Mouse (Mus musculus): ENCODE data around the gene Stk39. TPM values are rescaled to one million over a fixed set of nuclear protein-coding genes. Genes with fewer than 3 reads are reported as not detected.

The Stk39 gene
- polyA plus RNA-seq, 1 experiment from 2014 or later = 39.0 TPM

DNA sequence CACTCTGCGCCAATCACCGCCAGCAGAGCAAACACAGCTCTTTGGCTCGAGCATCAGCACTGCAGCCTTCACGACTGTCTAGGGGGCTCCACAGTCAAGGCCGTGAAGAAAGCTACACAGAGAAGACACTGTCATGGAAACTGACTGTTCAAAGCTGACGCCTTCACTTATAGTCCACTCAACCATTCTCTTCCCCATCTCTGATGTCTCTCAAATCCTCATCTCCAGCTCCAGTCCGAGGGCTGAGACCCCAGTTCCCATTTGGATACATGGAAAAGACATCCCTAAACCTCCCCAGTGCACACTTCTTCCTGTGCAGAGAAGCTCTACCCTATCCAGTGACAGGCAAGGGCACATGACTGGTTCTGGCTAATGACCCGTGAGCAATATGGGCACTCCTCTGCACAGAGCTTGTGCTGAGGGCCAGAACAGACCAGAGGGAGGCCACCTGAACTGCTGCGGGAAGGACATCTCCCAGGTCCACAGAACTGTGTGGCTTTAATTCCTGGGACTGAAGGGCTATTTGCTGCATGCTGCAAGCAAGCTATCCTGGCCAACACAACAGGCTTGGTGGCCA, 38.2 kb downstream of the Stk39 start:
- no peak overlapping the region for H3K4me2 ChIP-seq (ENCODE audit: low read length)
- ATAC-seq (ENCODE audit: low FRiP score, low TSS enrichment) (no peak), DNase-seq (no peak)
- H3K4me3 ChIP-seq (replicated peaks; ENCODE audit: low read depth, low read length) = no peak overlapping the region
- H3K9me3 ChIP-seq (ENCODE audit: control insufficient read depth, low read length) = no peaks in the 10 kb centered on the region
- peaks cover 14% of the 10 kb centered on the region; the same call in 1 of the 2 replicates for H3K4me1 ChIP-seq (ENCODE audit: control insufficient read depth, insufficient read depth, low read length)
- H3K36me3 ChIP-seq (ENCODE audit: control insufficient read depth, insufficient read depth, low read length) = no peaks in the 10 kb centered on the region
- no peak overlapping the region for H3K9ac ChIP-seq (replicated peaks; ENCODE audit: low read length)
- H3K27ac ChIP-seq (replicated peaks; ENCODE audit: low read depth, low read length) = no peak overlapping the region
- H3K27me3 ChIP-seq (ENCODE audit: control insufficient read depth, insufficient read depth, low read length) = no peaks in the 10 kb centered on the region
- WGBS = 83% methylated on average over 9 of the region's 9 CpGs

GRCm38 (mm10) chr2:68432834-68433233, 39.2 kb downstream of the Stk39 start:
- Histone ChIP-seq H3K4me2 (ENCODE audit: low read length) (no peak overlapping the region), H3K27me3 (ENCODE audit: control insufficient read depth, insufficient read depth, low read length) (no peaks in the 10 kb centered on the region), H3K9me3 (ENCODE audit: control insufficient read depth, low read length) (no peaks in the 10 kb centered on the region), H3K27ac (replicated peaks; ENCODE audit: low read depth, low read length) (no peak overlapping the region), H3K4me3 (replicated peaks; ENCODE audit: low read depth, low read length) (no peak overlapping the region), H3K9ac (replicated peaks; ENCODE audit: low read length) (no peak overlapping the region), H3K36me3 (ENCODE audit: control insufficient read depth, insufficient read depth, low read length) (no peaks in the 10 kb centered on the region), H3K4me1 (ENCODE audit: control insufficient read depth, insufficient read depth, low read length) (peaks cover 14% of the 10 kb centered on the region; the same call in 1 of the 2 replicates)
- ATAC-seq (ENCODE audit: low FRiP score, low TSS enrichment) (no peak), DNase-seq (no peak)
- 70% methylated on average over 4 of the region's 4 CpGs for WGBS

GRCm38 (mm10) chr2:68431024-68431962, 40.8 kb downstream of the Stk39 start:
- Histone ChIP-seq H3K27ac (replicated peaks; ENCODE audit: low read depth, low read length) (no peak overlapping the region), H3K4me2 (ENCODE audit: low read length) (no peak overlapping the region), H3K9ac (replicated peaks; ENCODE audit: low read length) (no peak overlapping the region), H3K9me3 (ENCODE audit: control insufficient read depth, low read length) (no peaks in the 10 kb centered on the region), H3K4me3 (replicated peaks; ENCODE audit: low read depth, low read length) (no peak overlapping the region), H3K36me3 (ENCODE audit: control insufficient read depth, insufficient read depth, low read length) (no peaks in the 10 kb centered on the region), H3K4me1 (ENCODE audit: control insufficient read depth, insufficient read depth, low read length) (peaks cover 14% of the 10 kb centered on the region; the same call in 1 of the 2 replicates), H3K27me3 (ENCODE audit: control insufficient read depth, insufficient read depth, low read length) (no peaks in the 10 kb centered on the region)
- ATAC-seq (ENCODE audit: low FRiP score, low TSS enrichment) (no peak), DNase-seq (no peak)
- WGBS = 87% methylated on average over 14 of the region's 14 CpGs

GRCm38 (mm10) chr2:68430493-68430892, 41.6 kb downstream of the Stk39 start:
- H3K4me3 ChIP-seq (replicated peaks; ENCODE audit: low read depth, low read length) = no peak overlapping the region
- DNase-seq (no peak), ATAC-seq (ENCODE audit: low FRiP score, low TSS enrichment) (no peak)
- H3K27me3 ChIP-seq (ENCODE audit: control insufficient read depth, insufficient read depth, low read length) = no peaks in the 10 kb centered on the region
- H3K4me2 ChIP-seq (ENCODE audit: low read length) = no peak overlapping the region
- H3K4me1 ChIP-seq (ENCODE audit: control insufficient read depth, insufficient read depth, low read length) = peaks cover 10% of the 10 kb centered on the region; the same call in 1 of the 2 replicates
- 93% methylated on average over 5 of the region's 5 CpGs for WGBS
- H3K27ac ChIP-seq (replicated peaks; ENCODE audit: low read depth, low read length) = no peak overlapping the region
- H3K36me3 ChIP-seq (ENCODE audit: control insufficient read depth, insufficient read depth, low read length) = no peaks in the 10 kb centered on the region
- H3K9me3 ChIP-seq (ENCODE audit: control insufficient read depth, low read length) = no peaks in the 10 kb centered on the region
- H3K9ac ChIP-seq (replicated peaks; ENCODE audit: low read length) = no peak overlapping the region

DNA sequence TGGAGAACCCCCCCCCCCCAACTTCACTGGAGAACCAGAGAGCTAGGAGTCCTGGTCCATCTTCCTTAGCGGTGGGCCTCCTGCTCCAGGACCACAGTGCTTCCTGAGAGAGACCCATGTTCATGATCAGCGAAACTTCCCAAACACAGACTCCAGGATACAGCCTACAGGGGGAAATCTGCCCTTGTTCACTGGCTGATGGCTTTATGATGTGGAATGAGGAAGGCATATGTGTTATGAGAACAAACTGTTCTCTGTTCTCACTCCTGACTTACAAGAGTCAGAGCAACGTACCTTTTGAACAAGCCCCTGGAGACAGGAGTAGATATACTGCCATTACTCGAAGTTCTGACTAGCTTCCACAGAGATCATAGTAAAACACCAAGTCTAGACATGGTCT, 42.6 kb downstream of the Stk39 start:
- DNase-seq = no peak

GRCm38 (mm10) chr2:68426977-68427577, 45.0 kb downstream of the Stk39 start:
- H3K9me3 ChIP-seq (ENCODE audit: control insufficient read depth, low read length) = no peaks in the 10 kb centered on the region
- no peaks in the 10 kb centered on the region for H3K27me3 ChIP-seq (ENCODE audit: control insufficient read depth, insufficient read depth, low read length)
- no peak for ATAC-seq (ENCODE audit: low FRiP score, low TSS enrichment)
- no peak overlapping the region for H3K9ac ChIP-seq (replicated peaks; ENCODE audit: low read length)
- H3K27ac ChIP-seq (replicated peaks; ENCODE audit: low read depth, low read length) = no peak overlapping the region
- no peak for DNase-seq
- WGBS = 78% methylated on average over 5 of the region's 5 CpGs
- H3K4me1 ChIP-seq (ENCODE audit: control insufficient read depth, insufficient read depth, low read length) = no peaks in the 10 kb centered on the region
- H3K36me3 ChIP-seq (ENCODE audit: control insufficient read depth, insufficient read depth, low read length) = no peaks in the 10 kb centered on the region
- no peak overlapping the region for H3K4me2 ChIP-seq (ENCODE audit: low read length)
- no peak overlapping the region for H3K4me3 ChIP-seq (replicated peaks; ENCODE audit: low read depth, low read length)

More for the DNA sequence above, 42.6 kb downstream of the Stk39 start:
- 95% methylated on average over 4 of the region's 4 CpGs for WGBS
- H3K4me1 ChIP-seq (ENCODE audit: control insufficient read depth, insufficient read depth, low read length) = no peaks in the 10 kb centered on the region
- H3K36me3 ChIP-seq (ENCODE audit: control insufficient read depth, insufficient read depth, low read length) = no peaks in the 10 kb centered on the region
- no peak for ATAC-seq (ENCODE audit: low FRiP score, low TSS enrichment)
- H3K27ac ChIP-seq (replicated peaks; ENCODE audit: low read depth, low read length) = no peak overlapping the region
- H3K9ac ChIP-seq (replicated peaks; ENCODE audit: low read length) = no peak overlapping the region
- H3K4me3 ChIP-seq (replicated peaks; ENCODE audit: low read depth, low read length) = no peak overlapping the region
- no peaks in the 10 kb centered on the region for H3K27me3 ChIP-seq (ENCODE audit: control insufficient read depth, insufficient read depth, low read length)
- H3K9me3 ChIP-seq (ENCODE audit: control insufficient read depth, low read length) = no peaks in the 10 kb centered on the region
- no peak overlapping the region for H3K4me2 ChIP-seq (ENCODE audit: low read length)

DNA sequence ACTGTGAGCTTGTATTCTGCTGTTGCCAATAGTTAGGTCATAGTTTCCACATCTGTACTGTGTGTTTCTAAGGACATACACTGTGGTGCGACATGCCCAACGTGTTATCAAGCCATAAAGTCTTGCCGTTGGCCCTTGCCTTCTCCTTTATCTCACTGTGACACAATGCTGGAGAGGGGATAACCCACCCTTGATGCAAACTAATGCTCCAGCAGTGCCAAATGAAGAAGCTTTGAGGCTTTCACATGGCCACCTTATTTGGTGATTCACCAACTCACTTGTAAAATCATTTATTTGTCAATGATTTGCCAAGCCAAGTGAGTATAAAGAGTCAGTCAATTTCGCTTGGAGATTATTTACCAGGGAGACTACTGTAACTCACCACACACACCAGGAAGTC, 46.0 kb downstream of the Stk39 start:
- H3K4me1 ChIP-seq (ENCODE audit: control insufficient read depth, insufficient read depth, low read length) = no peaks in the 10 kb centered on the region
- no peaks in the 10 kb centered on the region for H3K9me3 ChIP-seq (ENCODE audit: control insufficient read depth, low read length)
- H3K9ac ChIP-seq (replicated peaks; ENCODE audit: low read length) = no peak overlapping the region
- DNase-seq (no peak), ATAC-seq (ENCODE audit: low FRiP score, low TSS enrichment) (no peak)
- no peak overlapping the region for H3K27ac ChIP-seq (replicated peaks; ENCODE audit: low read depth, low read length)
- H3K27me3 ChIP-seq (ENCODE audit: control insufficient read depth, insufficient read depth, low read length) = no peaks in the 10 kb centered on the region
- H3K36me3 ChIP-seq (ENCODE audit: control insufficient read depth, insufficient read depth, low read length) = no peaks in the 10 kb centered on the region
- no peak overlapping the region for H3K4me3 ChIP-seq (replicated peaks; ENCODE audit: low read depth, low read length)
- WGBS = 97% methylated on average over 4 of the region's 4 CpGs
- H3K4me2 ChIP-seq (ENCODE audit: low read length) = no peak overlapping the region

DNA sequence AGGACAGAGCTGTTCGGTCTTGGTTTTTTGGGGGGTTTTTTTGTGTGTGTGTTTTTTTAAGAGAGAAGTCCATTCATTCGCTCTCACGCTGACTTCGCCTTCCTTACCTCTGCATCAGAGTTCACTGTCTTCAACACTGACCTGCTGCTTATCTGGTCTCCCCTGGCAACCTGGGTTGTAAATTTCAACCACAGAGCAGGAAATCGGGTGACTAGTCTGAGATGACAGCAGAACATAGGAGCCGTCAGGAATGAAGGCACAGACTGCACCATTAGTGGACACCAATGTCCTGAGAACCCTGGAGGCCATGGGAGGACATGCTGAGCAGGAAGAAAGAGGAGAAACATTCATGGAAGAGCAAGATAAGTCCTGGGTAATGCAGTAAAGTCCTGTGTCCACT, 51.1 kb downstream of the Stk39 start:
- Histone ChIP-seq H3K27me3 (ENCODE audit: control insufficient read depth, insufficient read depth, low read length) (no peaks in the 10 kb centered on the region), H3K9me3 (ENCODE audit: control insufficient read depth, low read length) (no peaks in the 10 kb centered on the region), H3K4me2 (ENCODE audit: low read length) (no peak overlapping the region), H3K4me3 (replicated peaks; ENCODE audit: low read depth, low read length) (no peak overlapping the region), H3K4me1 (ENCODE audit: control insufficient read depth, insufficient read depth, low read length) (no peaks in the 10 kb centered on the region), H3K9ac (replicated peaks; ENCODE audit: low read length) (no peak overlapping the region), H3K36me3 (ENCODE audit: control insufficient read depth, insufficient read depth, low read length) (no peaks in the 10 kb centered on the region), H3K27ac (replicated peaks; ENCODE audit: low read depth, low read length) (no peak overlapping the region)
- 81% methylated on average over 6 of the region's 6 CpGs for WGBS
- no peak for ATAC-seq (ENCODE audit: low FRiP score, low TSS enrichment)
- DNase-seq = no peak

All from midbrain, embryonic 14.5 days (tissue).